Mouse (Mus musculus): ENCODE data around the gene Acss3.

Acss3 gene

GRCm38 (mm10) chr10:106998052-106998625 lies 125.3 kb downstream of the Acss3 start:
- no peak for DNase-seq

DNA sequence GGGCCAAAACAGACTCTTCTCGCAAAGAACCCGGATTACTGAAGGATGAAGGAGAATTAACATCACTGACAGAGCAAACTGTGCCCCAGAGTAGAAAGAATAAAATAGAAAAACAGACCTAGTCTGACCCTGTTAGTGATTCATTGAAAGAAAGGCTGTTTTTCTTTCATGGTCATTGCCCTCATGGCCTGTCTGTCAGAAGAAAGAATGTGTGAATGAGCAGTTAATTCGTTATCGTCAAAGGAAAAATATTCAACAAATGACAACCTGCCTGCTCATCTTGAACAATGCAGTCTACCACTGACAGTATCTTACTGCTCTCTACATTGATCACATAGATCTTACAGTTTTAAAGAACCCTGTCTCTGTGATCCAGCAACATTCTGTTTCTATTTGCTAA lies 134.0 kb downstream of the Acss3 start:
- DNase-seq, result no peak

- DNase-seq, result no peak
These were observed 148.0 kb downstream of the Acss3 start for GRCm38 (mm10) chr10:106975193-106976141.

- DNase-seq, result no peak
These were observed 164.4 kb downstream of the Acss3 start for GRCm38 (mm10) chr10:106959026-106959425.

- no peak for DNase-seq
These were observed 182.1 kb downstream of the Acss3 start for GRCm38 (mm10) chr10:106941380-106941779.

- DNase-seq, result no peak
These were observed 184.0 kb downstream of the Acss3 start for GRCm38 (mm10) chr10:106939441-106939840.

GRCm38 (mm10) chr10:106938851-106939250 lies 184.6 kb downstream of the Acss3 start:
- DNase-seq, result no peak

DNA sequence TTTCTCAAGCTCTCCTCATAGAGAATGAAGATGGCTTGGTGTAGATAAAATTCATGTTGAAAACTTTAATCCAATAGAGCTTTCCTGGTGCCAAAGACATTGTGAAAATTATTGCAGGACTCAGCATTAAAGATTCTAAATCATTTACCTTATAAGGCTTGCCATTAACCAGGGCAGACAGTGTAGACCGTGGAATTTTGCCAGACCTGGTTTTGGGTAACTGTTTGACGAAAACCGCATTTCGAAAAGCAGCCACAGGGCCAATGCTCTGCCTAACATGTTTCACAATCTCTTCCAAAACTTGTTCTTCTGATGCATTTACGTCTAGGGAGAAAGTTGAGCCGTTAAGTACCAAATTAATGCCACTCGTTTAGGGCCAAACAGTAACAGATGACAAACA lies 186.5 kb downstream of the Acss3 start:
- peak; percentile 15 for DNase-seq

- peak; percentile 13 for DNase-seq
These were observed 190.8 kb downstream of the Acss3 start for GRCm38 (mm10) chr10:106932571-106933073.

DNA sequence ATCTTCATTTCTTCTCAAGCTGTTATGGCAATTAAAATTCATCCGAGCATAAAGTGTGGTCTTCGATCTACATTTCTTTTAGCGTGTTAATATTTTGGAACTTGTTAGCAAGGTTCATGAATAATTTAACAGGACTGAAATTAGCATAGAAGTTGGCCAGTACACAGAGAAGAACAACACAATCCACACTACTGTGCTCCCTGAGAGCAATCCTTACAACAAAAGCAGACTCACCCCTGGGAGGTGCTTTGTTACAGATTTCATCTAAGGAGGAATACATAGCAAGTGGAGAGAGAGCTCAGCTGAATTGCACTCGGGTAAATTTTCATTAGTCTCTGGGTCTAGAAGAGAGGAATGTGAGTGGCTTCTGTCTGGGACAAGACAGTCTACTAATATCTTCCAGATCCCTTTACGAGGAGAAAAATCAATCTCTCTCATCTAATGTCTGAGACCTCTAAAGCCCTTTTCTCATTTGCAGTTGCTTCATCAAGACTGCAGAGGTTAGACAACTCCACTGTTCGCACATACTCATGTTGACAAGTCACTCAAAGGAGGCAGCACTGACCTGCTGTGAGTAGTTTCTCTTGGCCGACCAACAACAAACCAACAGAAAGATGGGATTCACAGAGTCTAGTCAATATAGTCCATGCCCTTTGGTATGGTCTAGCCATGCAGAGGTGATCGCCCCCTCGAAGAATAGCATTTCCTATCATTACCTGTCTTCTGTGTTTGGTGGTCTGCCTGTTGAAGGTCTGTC lies 194.7 kb downstream of the Acss3 start:
- DNase-seq, result no peak

DNA sequence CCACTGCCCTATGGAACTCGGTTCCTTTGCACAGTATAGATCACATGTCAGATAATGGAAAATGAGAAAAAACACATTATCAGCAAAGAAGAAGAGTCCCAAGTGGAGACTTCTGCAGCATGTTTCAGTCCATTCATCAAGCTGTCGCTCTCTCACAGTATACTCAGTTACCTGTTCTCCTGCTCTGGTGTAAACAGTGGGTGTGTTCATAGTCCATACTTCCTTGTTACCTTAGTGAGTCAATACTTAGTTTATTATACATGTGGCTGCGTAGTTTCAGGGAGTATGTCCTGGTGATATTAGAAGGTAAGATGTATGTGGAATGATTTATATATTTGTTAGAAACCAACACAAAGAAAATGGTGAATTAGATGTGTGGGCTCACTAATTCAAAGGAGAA lies 198.7 kb downstream of the Acss3 start:
- no peak for DNase-seq

DNA sequence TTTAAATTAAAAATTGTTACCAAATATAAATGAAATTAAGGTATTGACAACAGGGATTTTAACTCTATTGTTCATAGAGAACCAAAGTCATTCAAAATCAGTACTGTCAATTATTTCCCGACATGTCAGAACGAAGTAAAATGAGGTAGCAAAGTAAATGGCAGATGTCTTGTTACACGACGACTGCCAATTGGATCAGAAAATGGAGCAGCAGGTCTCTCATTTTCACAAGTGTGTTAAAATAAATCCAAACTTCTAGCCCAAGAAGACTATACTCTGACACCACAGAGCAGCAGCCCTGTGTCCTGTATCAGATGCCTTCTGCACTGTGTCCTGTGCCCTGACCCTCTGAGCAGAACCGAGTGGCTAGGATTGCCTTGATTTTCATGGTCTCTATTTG lies 199.1 kb downstream of the Acss3 start:
- DNase-seq, result no peak

DNA sequence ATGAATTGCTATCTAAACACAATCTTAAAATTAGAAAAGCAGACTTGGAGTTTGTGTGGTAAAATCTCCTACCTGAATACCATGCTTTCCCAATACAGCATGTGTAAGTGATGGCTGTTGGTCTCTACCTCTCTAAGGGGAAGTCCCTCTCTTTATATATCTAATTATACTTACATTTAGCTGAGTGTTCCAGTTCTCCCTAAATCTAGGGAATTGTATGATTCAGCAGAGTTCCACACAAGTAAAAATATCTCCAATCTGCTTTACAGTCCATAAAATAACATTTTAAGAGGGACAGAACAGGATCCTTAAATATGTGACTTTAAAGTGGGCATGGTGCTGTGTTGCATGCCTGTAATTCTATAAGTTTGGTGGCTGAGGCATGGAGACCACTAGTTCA lies 208.6 kb downstream of the Acss3 start:
- no peak for DNase-seq

- no peak for DNase-seq
These were observed 209.2 kb downstream of the Acss3 start for GRCm38 (mm10) chr10:106914275-106914674.

GRCm38 (mm10) chr10:106913032-106913431 lies 210.4 kb downstream of the Acss3 start:
- DNase-seq, result peak; percentile 15

DNA sequence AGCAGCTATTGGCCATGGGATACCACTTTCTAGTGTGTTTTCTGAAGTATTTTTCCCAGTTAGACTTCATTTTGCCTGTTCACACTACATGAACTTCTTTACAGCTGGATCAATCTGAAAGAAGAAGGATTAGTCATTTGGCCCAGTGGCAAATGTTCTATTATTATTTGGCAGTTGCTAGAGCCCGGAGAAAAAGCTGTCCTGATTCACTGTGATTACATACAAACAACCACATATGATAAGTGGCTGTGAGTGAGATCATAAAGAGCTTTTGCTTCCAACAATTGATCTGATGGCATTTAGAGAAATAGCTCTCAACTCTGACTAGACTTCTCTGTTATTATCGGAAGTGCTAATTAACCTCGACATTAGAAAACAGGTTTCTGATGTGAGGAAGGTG lies 213.4 kb downstream of the Acss3 start:
- DNase-seq, result no peak

GRCm38 (mm10) chr10:106896351-106896750 lies 227.1 kb downstream of the Acss3 start:
- DNase-seq, result no peak
